Mouse (Mus musculus) CH12.LX (cell line): ENCODE measurements around the gene Cpne8. TPM values are rescaled to one million over a fixed set of nuclear protein-coding genes. Genes with fewer than 3 reads are reported as not detected.

Experiments used
- DNase-seq: peaks from one replicate; pipeline ENCODE4 v3.0.0-alpha.2; 2013; ENCODE audit errors: extremely low read depth
- H3K27ac ChIP-seq: 2 replicates; pipeline ENCODE4 v1.5.1; 2012; ENCODE audit warnings: low read depth, mild to moderate bottlenecking, control low read depth, moderate library complexity; ENCODE audit not compliant: insufficient read depth
- H3K27me3 ChIP-seq: replicated peaks from 2 replicates; pipeline ENCODE3; 2012; ENCODE audit warnings: inconsistent platforms
- H3K36me3 ChIP-seq, 2 experiments: replicated peaks in 1 of 2; 2 replicates each; pipeline versions ENCODE3 to v1.6.1; 2012; ENCODE audit warnings: inconsistent platforms in 1 of 2, low read length in 1 of 2, mild to moderate bottlenecking in 1 of 2, mixed read lengths in 1 of 2, moderate library complexity in 1 of 2; ENCODE audit not compliant: control insufficient read depth in 1 of 2, insufficient read depth in 1 of 2
- H3K4me1 ChIP-seq, 2 experiments: 2 replicates each; pipeline ENCODE4 v1.6.1; 2012; ENCODE audit warnings: inconsistent platforms in 1 of 2, moderate library complexity in 1 of 2; ENCODE audit not compliant: insufficient read depth in 2 of 2, control insufficient read depth in 1 of 2
- H3K4me2 ChIP-seq: 2 replicates; pipeline ENCODE4 v1.6.1; 2012; ENCODE audit warnings: low read depth, mild to moderate bottlenecking, control low read depth; ENCODE audit not compliant: poor library complexity, insufficient read depth, severe bottlenecking
- H3K4me3 ChIP-seq, 3 experiments: fragments of 150-350 bp in 1 of 3; sonication (generic) in 1 of 3; replicated peaks in 1 of 3; 2 replicates each; pipeline versions ENCODE3 to v1.5.1; 2011 to 2012; ENCODE audit warnings: low read depth in 2 of 3, low read length in 2 of 3, mild to moderate bottlenecking in 2 of 3, moderate library complexity in 2 of 3, control low read depth in 1 of 3, improper control_type of control experiment in 1 of 3, inconsistent platforms in 1 of 3, mixed read lengths in 1 of 3; ENCODE audit not compliant: poor library complexity in 1 of 3
- H3K79me2 ChIP-seq: replicated peaks from 2 replicates; pipeline ENCODE4 v1.6.1; 2012; ENCODE audit warnings: mild to moderate bottlenecking, moderate library complexity; ENCODE audit not compliant: control insufficient read depth, poor library complexity, insufficient read depth, severe bottlenecking; ENCODE audit errors: extremely low read depth
- H3K9ac ChIP-seq: 2 replicates; pipeline ENCODE4 v1.6.1; 2012; ENCODE audit warnings: low read depth, mild to moderate bottlenecking, control low read depth, moderate library complexity; ENCODE audit not compliant: insufficient read depth
- H3K9me3 ChIP-seq: replicated peaks from 2 replicates; pipeline ENCODE3; 2012; ENCODE audit warnings: low read length, inconsistent platforms, mixed read lengths
- BHLHE40 ChIP-seq: IDR thresholded peaks from 2 replicates; pipeline ENCODE4 v1.6.1; 2011; ENCODE audit warnings: mild to moderate bottlenecking, low read depth, low read length, improper control_type of control experiment
- CHD1 ChIP-seq: IDR thresholded peaks from 2 replicates; pipeline ENCODE4 v1.6.1; 2012; ENCODE audit warnings: low read depth, low read length, improper control_type of control experiment, inconsistent platforms
- CHD2 ChIP-seq: IDR thresholded peaks from 2 replicates; pipeline ENCODE4 v1.6.1; 2011; ENCODE audit warnings: low read length, improper control_type of control experiment
- IRF4 ChIP-seq: IDR thresholded peaks from 2 replicates; pipeline ENCODE4 v1.6.1; 2014; ENCODE audit warnings: low read depth, mild to moderate bottlenecking, inconsistent platforms, low read length, improper control_type of control experiment
- JUN ChIP-seq: IDR thresholded peaks from 2 replicates; pipeline ENCODE4 v1.6.1; 2011; ENCODE audit warnings: low read depth, mild to moderate bottlenecking, low read length, improper control_type of control experiment, moderate library complexity; ENCODE audit not compliant: insufficient read depth
- JUND ChIP-seq: conservative IDR thresholded peaks from 2 replicates; pipeline ENCODE4 v1.6.1; 2011; ENCODE audit warnings: low read depth, low read length, improper control_type of control experiment
- KAT2A ChIP-seq: IDR thresholded peaks from 2 replicates; pipeline ENCODE4 v1.6.1; 2012; ENCODE audit warnings: low read length, improper control_type of control experiment, inconsistent platforms; ENCODE audit not compliant: insufficient replicate concordance
- MAZ ChIP-seq: IDR thresholded peaks from 2 replicates; pipeline ENCODE4 v1.6.1; 2012; ENCODE audit warnings: low read depth, mild to moderate bottlenecking, inconsistent platforms, low read length, improper control_type of control experiment, moderate library complexity
- MEF2A ChIP-seq: IDR thresholded peaks from 2 replicates; pipeline ENCODE4 v1.6.1; 2014; ENCODE audit warnings: low read depth, mild to moderate bottlenecking, inconsistent platforms, low read length, improper control_type of control experiment, borderline replicate concordance
- NRF1 ChIP-seq: IDR thresholded peaks from 2 replicates; pipeline ENCODE4 v1.6.1; 2014; ENCODE audit warnings: low read depth, mild to moderate bottlenecking, inconsistent platforms, low read length, improper control_type of control experiment, moderate library complexity
- PAX5 ChIP-seq: IDR thresholded peaks from 2 replicates; pipeline ENCODE4 v1.6.1; 2012; ENCODE audit warnings: low read length, inconsistent platforms, mixed read lengths
- POLR2A ChIP-seq: IDR thresholded peaks from 2 replicates; pipeline ENCODE4 v1.6.1; 2011; ENCODE audit warnings: low read depth, mild to moderate bottlenecking, improper control_type of control experiment, low read length
- RAD21 ChIP-seq: IDR thresholded peaks from 2 replicates; pipeline ENCODE4 v1.6.1; 2011; ENCODE audit warnings: low read depth, mild to moderate bottlenecking, low read length, improper control_type of control experiment, moderate library complexity
- RCOR1 ChIP-seq: conservative IDR thresholded peaks from 2 replicates; pipeline ENCODE4 v1.6.1; 2012; ENCODE audit warnings: low read depth, mild to moderate bottlenecking, inconsistent platforms, low read length, improper control_type of control experiment
- SMC3 ChIP-seq: IDR thresholded peaks from 2 replicates; pipeline ENCODE4 v1.6.1; 2011; ENCODE audit warnings: low read depth, low read length, improper control_type of control experiment
- TBP ChIP-seq: conservative IDR thresholded peaks from 2 replicates; pipeline ENCODE4 v1.6.1; 2011; ENCODE audit warnings: low read depth, low read length, improper control_type of control experiment
- TCF12 ChIP-seq: IDR thresholded peaks from 2 replicates; pipeline ENCODE4 v1.6.1; 2014; ENCODE audit warnings: low read depth, mild to moderate bottlenecking, inconsistent platforms, low read length, improper control_type of control experiment
- USF1 ChIP-seq: IDR thresholded peaks from 2 replicates; pipeline ENCODE4 v1.6.1; 2014; ENCODE audit warnings: low read depth, mild to moderate bottlenecking, inconsistent platforms, low read length, improper control_type of control experiment
- ZC3H11A ChIP-seq: IDR thresholded peaks from 2 replicates; pipeline ENCODE4 v1.6.1; 2012; ENCODE audit warnings: low read depth, mild to moderate bottlenecking, inconsistent platforms, low read length, improper control_type of control experiment
- dilution Hi-C: fragments of 300-500 bp; cut with MboI; formaldehyde crosslinking; loops from 2 replicates; pipeline ENCODE4 v1.14.3; 2020; ENCODE audit warnings: low sequenced_read_pairs; ENCODE audit not compliant: extremely low pct_unique_long_range_greater_than_20kb, extremely low pct_ligation_motif_present
- in situ Hi-C: fragments of 300-500 bp; cut with MboI; formaldehyde crosslinking; loops from 3 replicates; pipeline ENCODE4 v1.14.3; 2019; ENCODE audit warnings: low sequenced_read_pairs, low pct_ligation_motif_present, low pct_unique_long_range_greater_than_20kb, mixed read lengths
- polyA plus RNA-seq: library from polyadenylated mRNA; unstranded; fragments of >175 nt; gene quantifications from 2 replicates; pipeline ENCODE4 v1.2.1, GENCODE M21; 2012; ENCODE audit warnings: low read depth; ENCODE audit not compliant: insufficient read length
- total RNA-seq, 2 experiments: library from RNA; depleted of rRNA; stranded (reverse); fragments of 300-350 nt in 1 of 2; fragments of >200 nt in 1 of 2; gene quantifications; 2 replicates each; pipeline ENCODE4 v1.2.3; 2012 to 2014

The Cpne8 gene
- total and polyA plus RNA-seq, 3 experiments: 0.66 to 7.1 (median 1.2) TPM

GRCm38 (mm10) chr15:90607181-90607580 lies 72.1 kb downstream of the Cpne8 start:
- no peak overlapping the region for H3K4me2 ChIP-seq
- DNase-seq: no peak
- H3K4me1 ChIP-seq: no peaks in the 10 kb centered on the region
- H3K4me3 ChIP-seq: no peak overlapping the region
- no peaks in the 10 kb centered on the region for H3K79me2 ChIP-seq
- H3K27me3 ChIP-seq: no peaks in the 10 kb centered on the region
- dilution Hi-C loops (no loop called here), in situ Hi-C loops (no loop called here)
- no peak overlapping the region for H3K9ac ChIP-seq
- TF ChIP-seq USF1 (no peak), RCOR1 (no peak), BHLHE40 (no peak), MAZ (no peak), JUN (no peak), CHD2 (no peak), KAT2A (no peak), POLR2A (no peak), NRF1 (no peak), IRF4 (no peak), CHD1 (no peak), MEF2A (no peak), ZC3H11A (no peak), RAD21 (no peak), SMC3 (no peak), PAX5 (no peak), JUND (no peak), TBP (no peak)
- no peak overlapping the region for H3K27ac ChIP-seq
- no peaks in the 10 kb centered on the region for H3K36me3 ChIP-seq
- peaks cover 51% of the 10 kb centered on the region for H3K9me3 ChIP-seq

- H3K4me1 ChIP-seq: no peaks in the 10 kb centered on the region
- no peak for DNase-seq
- H3K79me2 ChIP-seq: no peaks in the 10 kb centered on the region
- no peak for TF ChIP-seq CHD2
- TF ChIP-seq CHD1: no peak
- no peak for TF ChIP-seq TCF12
- TF ChIP-seq, all 38 proteins: peak for 0
- peaks cover 52% of the 10 kb centered on the region for H3K9me3 ChIP-seq
- no peak overlapping the region for H3K27ac ChIP-seq
- no peak overlapping the region for H3K4me3 ChIP-seq
- H3K27me3 ChIP-seq: no peaks in the 10 kb centered on the region
- H3K36me3 ChIP-seq: no peaks in the 10 kb centered on the region
- dilution Hi-C loops: no loop called here
- H3K9ac ChIP-seq: no peak overlapping the region
- in situ Hi-C loops: no loop called here
- no peak overlapping the region for H3K4me2 ChIP-seq
These were observed 75.6 kb downstream of the Cpne8 start for GRCm38 (mm10) chr15:90603676-90604075.
